Comparison of ENCODE assay signal across 18 mouse cellular contexts in genomic region chr8:8392303-8392702, GRCm38 (mm10).
A peak's percentile ranks its signal among the peaks of the same experiment; 100 is the strongest.
DNase-seq lines count a peak whose midpoint lies in the region; ATAC-seq and TF ChIP-seq lines count a peak whose summit lies in the region.
"Had no signal": no experiment of that assay in that cellular context is flagged by ENCODE, and none has a peak within 500 bp of the region (broad histone marks: within the 10 kb centered on the region; RNA-seq: fewer than 3 reads in every experiment).

No protein-coding gene starts in this region.

- H3K27ac ChIP-seq in kidney, adult 2 months (ENCODE audit: insufficient read depth, low read depth, low read length), result no peak overlapping the region
- H3K27ac ChIP-seq in kidney, embryonic 16.5 days (ENCODE audit: low read length), result no peak overlapping the region
- H3K27ac ChIP-seq: embryonic facial prominence, embryonic 13.5 days; heart, embryonic 13.5 days; lung, embryonic 15.5 days had no signal

- no peak overlapping the region for H3K4me3 ChIP-seq in kidney, adult 2 months (ENCODE audit: insufficient read depth, low read depth, low read length)
- no peak overlapping the region for H3K4me3 ChIP-seq in kidney, embryonic 16.5 days (ENCODE audit: low read length)
- H3K4me3 ChIP-seq: embryonic facial prominence, embryonic 13.5 days; heart, embryonic 13.5 days; lung, embryonic 15.5 days had no signal

- H3K4me2 ChIP-seq in kidney, embryonic 16.5 days (replicated peaks; ENCODE audit: low read depth, low read length), result no peak overlapping the region
- H3K4me2 ChIP-seq: embryonic facial prominence, embryonic 13.5 days; heart, embryonic 13.5 days; liver, embryonic 11.5 days; lung, embryonic 15.5 days had no signal

- H3K9me3 ChIP-seq in kidney, embryonic 16.5 days (ENCODE audit: low read length), result no peaks in the 10 kb centered on the region
- H3K9me3 ChIP-seq: embryonic facial prominence, embryonic 13.5 days; heart, embryonic 13.5 days; lung, embryonic 15.5 days had no signal

- TF ChIP-seq CTCF in kidney, adult 2 months (conservative IDR thresholded peaks at IDR 0.05; ENCODE audit: insufficient read depth, insufficient read length, low read depth, low read length), result no peak

- no peaks in the 10 kb centered on the region for H3K4me1 ChIP-seq in kidney, adult 2 months (ENCODE audit: control insufficient read depth, insufficient read depth, low read length)
- no peaks in the 10 kb centered on the region for H3K4me1 ChIP-seq in kidney, embryonic 16.5 days (ENCODE audit: insufficient read depth, low read length)
- H3K4me1 ChIP-seq: embryonic facial prominence, embryonic 13.5 days; heart, embryonic 13.5 days; lung, embryonic 15.5 days had no signal

- no peak overlapping the region for H3K9ac ChIP-seq in kidney, embryonic 16.5 days (replicated peaks; ENCODE audit: low read length)
- H3K9ac ChIP-seq: embryonic facial prominence, embryonic 13.5 days; heart, embryonic 13.5 days; lung, embryonic 15.5 days had no signal

- WGBS in kidney, adult 2 months, result 26% methylated on average over 5 of the region's 5 CpGs
- 53% methylated on average over 5 of the region's 5 CpGs for WGBS in kidney, embryonic 16.5 days

- H3K36me3 ChIP-seq in kidney, adult 2 months (ENCODE audit: control insufficient read depth, insufficient read depth, low read length), result no peaks in the 10 kb centered on the region
- no peaks in the 10 kb centered on the region for H3K36me3 ChIP-seq in kidney, embryonic 16.5 days (ENCODE audit: insufficient read depth, low read length)
- H3K36me3 ChIP-seq: embryonic facial prominence, embryonic 13.5 days; heart, embryonic 13.5 days; lung, embryonic 15.5 days had no signal

- DNase-seq in kidney, adult 2 months, result peak; percentile 59
- peak; percentile 9 for DNase-seq in Muller cell, postnatal 12 days (ENCODE audit: inconsistent ontology term)
- peak; percentile 72 for DNase-seq in brain, adult 2 months (ENCODE audit: low read depth, low spot score)
- peak; percentile 21 to 35 for DNase-seq in layer of hippocampus, adult 8-10 months (ENCODE audit: low spot score in 2 of 2)
- no peak for DNase-seq in cerebellum, postnatal 10 days
- DNase-seq in thymus, adult 18-20 months, result no peak
- DNase-seq: gastrocnemius, postnatal 25 days; heart, postnatal 4 days; left cerebral cortex, postnatal 4 days; midbrain, embryonic 14.5 days; thymus, adult 2 months had no signal

- no peak for ATAC-seq in kidney, embryonic 16.5 days (ENCODE audit: low FRiP score, low TSS enrichment)
- ATAC-seq: CD4-positive, CD25-positive, alpha-beta regulatory T cell, adult 4 months; inflammation-experienced regulatory T-cells, adult 6 months had no signal

- TF ChIP-seq POLR2A in kidney, adult 2 months (IDR thresholded peaks at IDR 0.05; ENCODE audit: low read depth, low read length), result no peak

- H3K27me3 ChIP-seq in kidney, adult 2 months (replicated peaks; ENCODE audit: control insufficient read depth, insufficient read depth, low read length), result no peaks in the 10 kb centered on the region
- no peaks in the 10 kb centered on the region for H3K27me3 ChIP-seq in kidney, embryonic 16.5 days (ENCODE audit: insufficient read depth, low read length)
- H3K27me3 ChIP-seq: embryonic facial prominence, embryonic 13.5 days; heart, embryonic 13.5 days; lung, embryonic 15.5 days had no signal

Comparison
In these comparisons a context has a peak if more than half of its experiments do, and no peak if none do; other contexts are left out.
1. DNase-seq: peak in kidney, adult 2 months (single experiment), Muller cell, postnatal 12 days (single experiment), brain, adult 2 months (single experiment) and layer of hippocampus, adult 8-10 months (2 of 2); none in cerebellum, postnatal 10 days (0 of 2) and thymus, adult 18-20 months (0 of 2).